Mouse (Mus musculus) frontal cortex, postnatal 14 days (tissue): ENCODE results near the gene Cfap65.

ENCODE experiments used
- DNase-seq, 2 experiments: peaks; one replicate each; pipeline ENCODE4 v3.0.0; 2022; ENCODE audit warnings: low spot score in 2 of 2

Gene Cfap65

DNA sequence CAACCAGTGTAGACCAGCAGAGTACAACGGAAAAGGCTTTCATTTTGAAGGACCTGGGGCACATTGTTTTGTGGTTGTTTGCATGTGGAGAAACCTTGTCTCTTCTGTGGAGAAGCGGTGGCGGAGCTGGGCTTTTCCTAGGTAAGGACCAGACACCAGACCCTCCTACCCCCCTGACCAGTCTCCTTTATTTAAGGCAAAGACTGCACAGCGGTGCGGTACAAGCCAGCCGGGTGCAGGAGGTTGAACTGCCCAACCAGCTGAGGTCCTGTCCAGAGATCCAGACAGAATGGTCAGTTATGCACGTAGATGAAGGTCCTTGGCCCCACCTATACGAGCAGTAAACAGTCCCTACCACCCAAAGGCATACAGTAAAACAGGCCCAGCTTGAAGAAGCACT lies 52.6 kb downstream of the Cfap65 start:
- DNase-seq, result no peak

DNA sequence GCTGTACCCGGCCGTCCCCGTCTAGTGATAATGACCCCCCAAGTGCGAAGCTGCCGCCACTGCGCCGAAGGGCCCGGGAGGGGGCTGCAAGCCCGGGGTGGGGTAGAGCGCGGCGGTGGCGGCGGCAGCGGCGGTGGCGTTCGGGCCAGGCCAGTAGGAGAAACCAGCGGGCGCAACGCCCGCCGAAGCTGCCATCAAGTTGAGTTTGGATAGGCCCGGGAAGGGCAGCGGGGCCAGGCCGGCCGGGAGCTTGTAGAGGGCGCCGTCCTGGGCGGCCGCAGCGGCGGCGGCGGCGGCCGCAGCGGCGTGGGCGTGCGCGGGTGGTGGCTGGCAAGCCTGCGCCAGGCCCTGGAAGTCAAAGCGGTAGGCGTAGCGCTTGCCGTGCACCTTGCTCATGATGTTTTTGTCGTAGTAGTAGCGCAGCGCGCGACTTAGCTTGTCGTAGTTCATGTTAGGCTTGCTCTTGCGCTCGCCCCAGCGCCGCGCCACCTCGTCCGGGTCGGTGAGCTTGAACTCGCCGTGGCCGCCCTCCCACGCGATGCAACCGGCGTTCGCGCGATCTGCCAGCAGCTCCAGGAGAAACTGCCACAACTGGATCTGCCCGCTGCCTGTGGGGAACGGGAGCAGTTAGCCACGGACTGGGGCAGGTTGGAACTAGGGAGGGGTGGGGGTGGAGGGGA lies 53.2 kb downstream of the Cfap65 start:
- no peak for DNase-seq

DNA sequence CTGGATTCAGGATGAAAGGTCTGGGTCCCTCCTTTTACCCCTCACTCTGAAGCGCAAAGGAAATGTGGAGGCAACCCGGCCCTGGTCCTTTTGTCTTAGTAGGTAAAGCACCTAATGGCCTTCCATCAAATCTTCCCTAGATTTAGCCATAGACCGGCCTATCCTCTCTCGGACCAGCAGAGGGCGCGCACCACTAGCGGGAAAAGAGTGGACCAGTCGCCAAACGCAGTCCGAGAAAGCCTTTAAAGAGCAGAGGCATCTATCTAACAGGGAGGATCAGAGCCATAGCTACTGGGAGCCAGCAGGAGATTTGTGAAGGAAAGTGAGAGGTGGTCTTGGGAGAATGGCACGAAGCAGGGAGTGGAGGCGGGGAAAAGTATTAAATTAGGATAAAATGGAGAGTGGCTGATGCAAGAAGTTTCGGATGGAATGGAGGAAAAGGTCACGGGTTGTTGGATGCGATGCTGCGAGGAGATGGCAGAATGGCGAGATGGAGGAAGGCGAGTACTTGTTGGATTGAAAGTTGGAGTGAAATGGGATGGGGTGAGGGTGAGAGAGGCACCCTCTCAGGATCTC lies 54.5 kb downstream of the Cfap65 start:
- DNase-seq, result peak in 1 of 2 experiments; percentile 56

DNA sequence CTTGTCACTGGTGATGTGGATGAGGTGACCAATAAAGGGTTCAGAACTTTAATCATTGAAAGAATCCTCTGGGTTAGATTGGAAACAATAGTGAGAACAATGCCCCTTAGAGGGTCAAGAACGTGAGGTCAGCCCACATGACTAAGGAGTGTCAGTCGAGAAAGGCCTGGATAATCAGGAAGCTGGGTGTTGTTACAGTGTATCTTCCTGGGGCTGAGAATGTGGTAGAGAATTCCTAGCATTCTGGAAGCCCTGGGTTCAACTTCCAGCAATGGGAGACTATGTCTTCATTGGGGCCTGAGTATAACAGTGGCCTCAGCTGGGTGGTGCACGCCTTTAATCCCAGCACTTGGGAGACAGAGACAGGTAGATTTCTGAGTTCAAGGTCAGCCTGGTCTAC lies 58.2 kb downstream of the Cfap65 start:
- no peak for DNase-seq

DNA sequence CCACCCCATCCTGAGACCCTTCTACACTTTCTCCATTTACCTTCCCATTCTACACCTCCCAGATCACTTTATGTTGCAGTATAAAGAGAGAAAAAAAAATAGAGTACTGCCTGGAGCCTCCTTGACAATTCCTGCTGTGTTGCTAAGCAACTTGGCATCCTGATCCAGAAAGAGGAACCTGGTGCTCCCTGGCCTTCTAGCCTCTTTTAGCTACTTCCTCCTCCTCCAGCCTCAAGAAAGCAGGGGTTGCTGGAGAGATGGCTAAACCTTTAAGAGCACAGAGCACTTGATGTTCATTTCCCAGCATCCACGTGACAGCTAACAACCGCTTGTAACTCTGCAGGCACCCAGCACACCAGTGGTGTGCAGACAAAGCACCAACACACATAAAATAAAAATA lies 63.2 kb downstream of the Cfap65 start:
- DNase-seq, result no peak

DNA sequence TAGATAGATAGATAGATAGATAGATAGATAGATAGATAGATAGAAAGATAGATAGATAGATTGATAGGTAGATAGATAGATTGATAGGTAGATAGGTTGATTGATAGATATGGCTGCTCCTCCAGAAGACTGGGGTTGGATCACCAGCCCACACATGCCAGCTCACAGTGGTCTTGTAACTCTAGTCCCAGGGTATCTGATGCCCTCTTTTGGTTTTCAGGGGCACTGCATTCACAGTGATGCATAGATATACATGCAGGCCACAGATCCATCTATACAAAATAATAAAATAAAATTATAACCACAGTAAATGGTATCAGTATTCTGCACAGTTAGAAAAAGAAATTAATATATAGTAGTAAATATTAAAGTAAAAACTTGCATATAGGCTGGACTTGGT lies 73.6 kb downstream of the Cfap65 start:
- DNase-seq, result no peak

DNA sequence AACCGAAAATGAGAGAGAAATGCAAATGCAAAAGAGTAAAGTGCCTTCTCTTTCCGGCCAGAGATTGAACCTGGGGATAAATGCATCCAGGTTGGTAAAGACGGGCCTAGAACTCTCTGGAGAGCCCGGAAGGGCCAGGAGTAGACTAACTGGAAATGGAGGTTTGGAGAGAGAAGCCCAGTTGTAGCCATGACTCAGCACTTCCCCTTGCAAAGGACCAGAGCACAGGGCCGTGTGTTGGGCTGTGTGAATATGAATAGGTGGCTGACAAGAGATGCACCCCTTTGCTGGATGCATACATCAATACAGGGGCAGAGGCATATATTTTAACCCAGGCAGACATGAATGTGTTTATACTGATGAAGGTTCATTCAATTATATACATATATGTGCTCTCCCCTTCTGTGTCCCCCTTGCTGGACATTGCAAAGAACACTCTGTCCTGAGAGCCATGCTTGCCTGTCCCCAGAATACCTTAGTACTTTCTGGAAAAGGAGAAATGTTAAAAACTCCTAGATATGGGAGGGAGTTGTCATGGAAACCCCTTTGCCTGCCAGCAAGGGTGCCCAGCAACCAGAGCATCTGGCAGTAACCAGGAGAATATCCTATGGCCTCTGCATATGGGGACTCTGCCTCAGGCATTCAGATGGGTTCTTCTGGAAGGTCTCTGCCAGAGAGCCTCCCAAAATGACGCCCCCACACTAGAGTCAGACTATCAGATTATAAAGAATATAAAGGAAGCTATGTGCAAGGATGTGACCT lies 76.0 kb downstream of the Cfap65 start:
- no peak for DNase-seq

DNA sequence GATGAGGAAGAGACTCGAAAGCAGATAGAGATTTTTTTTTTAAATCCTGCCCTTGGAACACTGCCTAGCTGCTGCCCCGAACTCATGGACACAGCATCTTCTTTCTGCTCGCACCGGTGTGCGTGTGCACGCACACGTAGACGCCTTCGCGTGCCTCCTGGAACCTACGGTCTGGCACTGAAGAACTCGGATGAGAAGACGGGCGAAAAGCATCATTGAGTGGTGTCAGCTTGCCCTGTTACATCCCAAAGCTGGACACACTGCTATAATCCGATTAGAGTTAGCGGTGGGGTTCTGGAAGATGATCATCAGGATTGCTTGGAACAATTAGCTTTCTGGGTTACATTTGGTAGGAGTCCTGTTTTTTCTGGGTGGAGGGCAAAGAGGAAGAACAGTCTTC lies 76.6 kb downstream of the Cfap65 start:
- DNase-seq, result no peak

DNA sequence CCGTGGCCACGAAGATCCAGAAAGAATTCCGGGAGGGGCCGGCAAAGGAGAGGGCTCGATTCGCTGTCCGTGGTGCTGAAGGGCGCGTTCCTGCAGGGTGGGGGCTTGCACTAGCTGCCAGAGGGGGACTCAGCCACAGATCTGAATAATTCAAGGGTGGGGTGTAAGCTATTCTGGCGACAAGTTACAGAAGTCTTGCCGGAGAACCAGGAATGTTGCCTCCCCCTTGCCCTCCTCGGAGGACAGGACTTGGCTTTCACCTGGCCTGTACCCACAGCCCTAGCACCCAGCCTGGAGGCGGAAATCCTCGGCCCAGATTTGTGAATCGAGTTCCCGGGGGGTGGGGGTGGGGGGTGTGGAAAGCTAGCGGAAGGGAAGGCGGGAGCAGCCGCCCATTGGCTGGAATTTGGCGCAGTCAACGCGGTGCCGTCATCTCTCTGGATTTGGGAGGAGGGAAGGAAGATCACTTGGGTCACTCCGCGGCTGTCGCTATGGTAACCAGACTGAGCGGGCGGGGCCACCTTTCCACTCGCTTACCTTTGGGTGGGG lies 77.2 kb downstream of the Cfap65 start:
- peak; percentile 82 to 83 for DNase-seq

DNA sequence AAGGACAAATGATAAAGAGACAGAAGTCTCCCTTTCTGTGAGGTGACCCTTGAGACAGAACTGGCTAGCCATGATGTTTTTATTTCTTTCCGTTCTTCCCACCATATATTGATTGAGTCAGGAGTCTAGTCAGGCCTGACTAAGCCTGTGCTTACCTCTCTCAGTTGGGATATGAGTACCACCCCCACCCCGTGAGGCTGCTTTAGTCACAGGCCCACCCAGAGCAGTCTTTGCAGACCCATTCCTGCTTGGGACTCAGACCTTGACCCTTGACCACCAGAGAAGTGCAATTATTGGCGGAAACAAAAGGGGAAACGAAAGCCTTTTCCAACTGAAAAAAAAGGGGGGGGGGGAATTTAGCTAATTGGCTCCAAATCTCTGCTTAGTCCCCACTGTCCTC lies 77.7 kb downstream of the Cfap65 start:
- no peak for DNase-seq

DNA sequence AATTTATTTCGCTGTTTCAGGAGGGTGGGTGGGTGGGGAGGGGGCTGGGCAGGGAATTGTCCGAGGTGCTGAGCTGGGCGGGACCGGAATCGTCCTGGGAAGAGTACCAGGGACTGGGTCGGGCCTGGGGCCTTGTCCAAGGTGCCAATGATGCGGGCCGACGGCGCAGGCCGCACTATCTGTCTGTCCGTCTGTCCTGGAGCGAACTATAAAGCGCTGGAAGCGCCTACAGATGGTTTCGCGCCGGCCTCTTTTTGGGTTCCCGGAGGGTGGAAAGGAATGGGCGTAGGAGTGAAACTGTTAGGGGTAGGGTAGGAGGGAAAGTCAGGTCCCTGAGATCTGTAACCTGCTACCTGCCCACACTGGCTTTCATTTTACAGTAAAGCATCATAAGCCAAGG lies 78.2 kb downstream of the Cfap65 start:
- DNase-seq, result peak in 1 of 2 experiments; percentile 19

DNA sequence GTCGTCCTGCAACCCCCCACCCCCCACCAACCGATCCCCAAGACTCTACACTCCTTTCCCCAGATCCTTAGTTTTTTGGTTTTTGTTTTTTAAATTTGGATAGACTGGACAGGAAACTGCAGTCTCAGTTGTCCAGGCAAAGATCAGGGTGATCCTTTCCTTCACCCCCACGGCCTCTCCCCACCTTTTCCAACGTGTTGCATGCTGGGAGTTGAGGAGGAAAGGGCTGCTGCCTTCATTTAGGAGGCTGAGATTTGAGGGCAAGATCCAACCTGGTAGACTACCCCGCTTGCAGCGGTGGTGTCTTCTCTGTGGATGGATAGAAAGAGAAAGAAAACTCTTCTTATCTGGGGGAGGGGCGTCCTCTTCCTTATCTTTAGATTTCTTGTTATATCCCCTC lies 78.6 kb downstream of the Cfap65 start:
- DNase-seq, result no peak

DNA sequence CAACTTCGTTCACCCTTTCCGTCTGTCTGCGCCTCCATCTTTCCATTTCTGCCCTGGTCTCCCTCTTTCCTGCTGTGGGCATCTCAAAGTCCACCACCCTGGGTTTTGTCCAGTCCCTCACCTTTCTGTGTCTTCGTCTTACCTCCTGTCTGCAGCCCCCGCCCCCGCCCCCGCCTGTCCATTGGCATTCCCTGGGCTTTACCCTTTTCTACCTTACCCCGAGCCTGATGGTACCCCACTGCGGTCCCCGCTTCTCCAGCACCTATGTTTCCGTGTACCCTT lies 79.0 kb downstream of the Cfap65 start:
- DNase-seq, result no peak

DNA sequence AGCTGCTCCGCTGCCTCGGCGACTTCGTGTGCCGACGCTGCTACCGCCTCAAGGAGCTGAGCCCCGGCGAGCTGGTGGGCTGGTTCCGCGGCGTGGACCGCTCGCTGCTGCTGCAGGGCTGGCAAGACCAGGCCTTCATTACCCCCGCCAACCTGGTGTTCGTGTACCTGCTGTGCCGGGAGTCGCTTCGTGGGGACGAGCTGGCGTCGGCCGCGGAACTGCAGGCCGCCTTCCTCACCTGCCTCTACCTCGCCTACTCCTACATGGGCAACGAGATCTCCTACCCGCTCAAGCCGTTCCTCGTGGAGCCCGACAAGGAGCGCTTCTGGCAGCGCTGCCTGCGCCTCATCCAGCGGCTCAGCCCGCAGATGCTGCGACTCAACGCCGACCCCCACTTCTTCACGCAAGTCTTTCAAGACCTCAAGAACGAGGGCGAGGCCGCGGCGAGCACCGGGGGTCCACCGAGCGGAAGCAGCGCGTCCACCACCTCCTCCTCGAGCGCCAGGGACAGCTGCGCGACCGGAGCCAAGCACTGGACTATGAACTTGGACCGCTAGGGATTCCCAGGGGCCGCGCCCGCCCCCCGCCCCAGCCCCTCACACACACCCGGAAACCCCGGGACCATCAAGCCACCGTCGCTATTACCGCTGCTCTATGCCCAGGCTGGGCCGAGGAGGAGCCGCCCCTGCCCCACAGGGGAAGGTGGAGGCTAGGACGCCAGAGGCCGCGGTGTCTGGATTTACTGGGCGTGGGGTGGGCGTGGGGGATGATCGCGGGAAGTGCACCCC lies 79.6 kb downstream of the Cfap65 start:
- DNase-seq, result peak in 1 of 2 experiments; percentile 25

DNA sequence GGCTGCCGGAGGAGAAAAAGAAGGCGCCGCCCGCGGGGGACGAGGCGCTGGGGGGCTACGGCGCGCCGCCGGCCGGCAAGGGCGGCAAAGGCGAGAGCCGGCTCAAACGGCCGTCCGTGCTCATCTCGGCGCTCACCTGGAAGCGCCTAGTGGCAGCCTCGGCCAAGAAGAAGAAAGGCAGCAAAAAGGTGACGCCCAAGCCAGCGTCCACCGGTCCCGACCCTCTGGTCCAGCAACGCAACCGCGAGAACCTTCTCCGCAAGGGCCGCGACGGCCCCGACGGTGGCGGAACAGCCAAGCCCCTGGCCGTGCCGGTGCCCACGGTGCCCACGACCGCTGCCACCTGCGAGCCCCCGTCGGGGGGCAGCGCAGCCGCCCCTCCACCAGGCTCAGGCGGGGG lies 80.2 kb downstream of the Cfap65 start:
- DNase-seq, result no peak

DNA sequence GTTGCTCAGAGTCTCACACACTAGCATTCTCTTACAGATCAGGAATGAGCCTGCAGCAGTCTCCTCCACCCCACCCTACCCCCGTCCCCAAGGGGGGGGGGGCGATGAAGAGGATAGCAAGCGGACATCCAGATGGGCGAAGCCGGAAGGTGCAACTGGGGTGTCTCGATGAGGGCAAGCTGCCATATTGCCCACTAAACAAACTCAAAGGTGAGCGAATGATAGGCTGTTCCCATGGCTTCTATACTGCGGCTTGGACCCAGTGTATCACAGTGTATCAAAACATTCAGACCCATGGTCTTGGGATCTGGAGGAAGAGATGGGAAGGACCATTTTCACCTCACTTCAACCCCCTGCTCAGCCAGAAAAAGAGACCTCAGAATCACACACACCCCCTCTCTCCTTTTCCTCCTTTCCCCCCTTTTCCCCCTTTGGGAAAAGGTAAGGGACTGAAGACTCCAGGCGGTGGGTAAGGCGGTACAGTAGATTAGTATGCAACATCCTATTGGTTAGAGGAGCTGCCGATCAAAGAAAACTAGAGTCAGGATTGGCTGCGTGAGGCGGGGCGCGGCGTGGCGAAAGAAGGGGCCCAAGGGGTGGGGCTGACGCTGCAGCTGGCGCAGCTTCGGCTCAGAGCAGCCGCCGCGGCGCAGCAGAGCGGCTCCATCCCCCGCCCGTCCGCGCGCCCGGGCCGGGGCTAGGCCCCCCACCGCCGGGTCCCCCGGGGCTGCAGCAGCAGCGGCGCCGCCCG lies 80.9 kb downstream of the Cfap65 start, which contains the start of gene Cdk5r2:
Cdk5r2 (plus strand) TSS at position 629 of the 751 bp plus-strand sequence.
- peak; percentile 88 to 93 for DNase-seq
